Mouse (Mus musculus): ENCODE results near the gene Rph3al.

DNA sequence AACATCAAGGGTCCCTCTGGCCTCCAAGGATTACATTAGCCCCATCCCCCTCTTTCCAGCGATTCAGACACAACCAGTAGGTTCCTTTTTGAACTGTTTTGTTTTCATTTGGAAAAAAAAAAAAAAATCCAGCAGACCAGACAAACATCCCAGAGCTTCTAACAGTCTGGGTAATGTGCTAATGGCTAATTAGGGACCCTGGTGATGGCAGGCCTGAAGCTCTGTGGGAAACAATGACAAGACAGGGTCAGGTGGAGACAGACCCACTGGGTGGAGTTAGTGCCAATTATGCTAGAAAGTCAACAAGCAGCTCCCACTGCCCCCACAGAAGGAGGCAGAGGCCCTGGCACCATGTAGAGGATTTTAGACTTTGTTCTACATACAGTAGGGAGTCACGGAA is 44.3 kb downstream of the Rph3al start:
- TF ChIP-seq GATA1 (IDR thresholded peaks at IDR 0.05; ENCODE audit: low read length) = no peak
- no peak for TF ChIP-seq TAL1 (IDR thresholded peaks at IDR 0.05; ENCODE audit: low read length)
